Mouse (Mus musculus): ENCODE results near the gene Gm14151.
A peak's percentile ranks its signal among the peaks of the same experiment; 100 is the strongest.
"Not testable (repeated sequence)": the region's sequence is repeated elsewhere in the genome, so short reads cannot be mapped to it uniquely, and the experiment has no call there.

Gm14151 gene

DNA sequence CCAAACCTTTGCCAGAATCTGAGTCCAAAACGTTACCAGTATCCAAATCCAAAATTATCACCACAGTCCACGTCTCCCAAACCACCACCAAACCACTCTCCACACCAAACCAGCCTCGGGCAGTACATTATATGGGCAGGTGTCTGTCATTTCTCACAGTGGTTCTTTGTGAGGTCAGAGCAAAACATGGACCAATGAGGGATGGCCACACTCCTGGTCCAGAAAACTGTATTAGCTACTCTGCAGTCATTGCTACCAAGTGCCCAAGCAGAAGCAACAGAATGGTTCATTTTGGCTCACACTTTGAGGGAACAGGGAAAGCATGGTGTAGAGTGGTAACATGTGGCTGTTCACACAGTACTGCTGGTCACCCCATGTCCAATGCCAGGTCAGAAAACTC, at the start of gene Gm14151:
Gene Gm14151 (minus strand): TSS at position 101 of the 400 bp plus-strand sequence.
- DNase-seq (ENCODE audit: low spot score in 2 of 2), result not testable (repeated sequence)

DNA sequence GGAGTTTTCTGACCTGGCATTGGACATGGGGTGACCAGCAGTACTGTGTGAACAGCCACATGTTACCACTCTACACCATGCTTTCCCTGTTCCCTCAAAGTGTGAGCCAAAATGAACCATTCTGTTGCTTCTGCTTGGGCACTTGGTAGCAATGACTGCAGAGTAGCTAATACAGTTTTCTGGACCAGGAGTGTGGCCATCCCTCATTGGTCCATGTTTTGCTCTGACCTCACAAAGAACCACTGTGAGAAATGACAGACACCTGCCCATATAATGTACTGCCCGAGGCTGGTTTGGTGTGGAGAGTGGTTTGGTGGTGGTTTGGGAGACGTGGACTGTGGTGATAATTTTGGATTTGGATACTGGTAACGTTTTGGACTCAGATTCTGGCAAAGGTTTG, 5.8 kb upstream of the Gm14151 start, which contains the start of gene Gm14147:
Gene Gm14147 (plus strand): TSS at position 301 of the 400 bp plus-strand sequence.
- not testable (repeated sequence) for DNase-seq (ENCODE audit: low spot score in 2 of 2)

DNA sequence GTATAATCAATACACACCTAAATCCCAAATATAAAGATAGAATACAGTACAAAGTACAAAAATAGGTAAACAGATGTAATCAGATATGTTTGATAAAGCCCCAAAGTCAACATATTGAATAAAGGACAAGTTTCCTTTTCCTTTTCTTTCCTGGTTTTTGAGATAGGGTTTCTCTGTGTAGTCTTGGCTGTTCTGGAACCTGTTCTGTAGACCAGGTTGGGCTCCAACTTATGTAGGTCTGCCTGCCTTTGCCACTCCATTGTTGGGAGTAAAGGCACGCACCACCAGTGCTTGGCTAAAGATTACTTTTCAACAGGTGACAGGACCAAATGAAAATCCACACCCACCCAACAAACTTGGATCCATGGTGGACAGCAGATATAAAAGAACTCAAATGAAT, 35.5 kb downstream of the Gm14151 start:
- no peak for DNase-seq (ENCODE audit: low spot score in 2 of 2)

DNA sequence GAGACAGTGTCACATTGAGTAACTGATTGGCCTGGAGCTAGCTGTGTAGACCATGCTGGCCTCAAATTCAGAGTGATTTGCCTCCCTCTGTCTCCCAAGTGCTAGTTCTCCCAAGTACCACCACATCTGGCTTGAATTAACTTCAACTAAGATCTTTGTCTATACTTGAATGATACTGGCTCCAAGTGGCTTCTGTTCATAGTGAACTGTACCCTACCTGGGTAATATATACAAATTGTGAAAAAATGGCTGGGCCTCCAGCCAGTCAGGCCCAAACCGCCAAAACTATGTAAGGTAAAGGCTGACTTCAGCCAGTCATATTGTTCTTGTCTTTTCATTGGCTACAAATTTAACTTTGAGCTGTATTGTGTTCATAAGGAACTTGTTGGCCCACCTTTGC, 51.7 kb downstream of the Gm14151 start:
- no peak for DNase-seq (ENCODE audit: low spot score in 2 of 2)

DNA sequence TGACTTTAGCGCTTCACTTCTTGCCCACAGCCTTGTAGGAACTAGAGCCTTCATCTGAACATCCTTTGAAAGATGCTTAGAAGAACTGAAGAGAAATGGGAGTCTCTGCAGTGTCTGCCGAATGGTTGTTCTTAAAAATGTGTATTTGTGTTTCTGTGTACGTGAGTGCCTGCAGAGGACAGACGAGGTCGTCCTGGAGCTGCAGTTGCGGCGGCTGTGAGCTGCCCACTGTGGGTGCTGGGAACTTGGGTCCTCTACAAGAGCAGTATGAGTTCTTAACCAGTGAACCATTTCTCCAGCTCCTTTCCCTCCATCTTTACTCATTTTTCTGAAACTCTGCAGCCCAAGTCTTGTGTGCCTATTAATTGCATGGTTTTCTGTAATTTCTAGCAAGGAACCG, 52.4 kb downstream of the Gm14151 start:
- no peak for DNase-seq (ENCODE audit: low spot score in 2 of 2)

DNA sequence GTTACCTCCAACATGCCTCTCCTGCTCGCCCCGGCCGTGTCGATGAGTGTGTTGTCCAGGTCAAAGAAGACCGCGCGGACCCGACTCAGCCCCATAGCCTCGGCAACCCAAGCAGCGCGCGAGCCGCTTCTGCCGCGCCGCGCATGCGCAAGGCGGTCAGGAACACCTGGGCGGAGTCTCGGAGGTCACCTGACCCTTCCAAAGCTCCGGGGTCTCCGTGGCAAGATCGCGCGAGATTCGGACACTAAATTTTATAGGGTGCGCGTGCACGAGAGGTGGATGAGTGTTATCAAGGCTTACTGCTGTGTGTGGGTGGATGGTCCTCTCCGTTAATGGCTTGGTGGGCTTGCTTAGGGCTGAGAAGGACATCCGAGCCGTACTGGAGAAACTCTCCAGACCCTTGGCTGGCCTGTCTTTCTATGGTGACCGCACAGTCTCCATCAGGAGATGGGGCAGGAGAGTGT, 52.9 kb downstream of the Gm14151 start, which contains the start of the genes Ninl and Nanp:
Gene Ninl (minus strand): TSS at position 151 of the 464 bp plus-strand sequence.
Gene Nanp (minus strand): TSS at position 167 of the 464 bp plus-strand sequence.
- DNase-seq (ENCODE audit: low spot score in 2 of 2), result peak; percentile 92 to 97

DNA sequence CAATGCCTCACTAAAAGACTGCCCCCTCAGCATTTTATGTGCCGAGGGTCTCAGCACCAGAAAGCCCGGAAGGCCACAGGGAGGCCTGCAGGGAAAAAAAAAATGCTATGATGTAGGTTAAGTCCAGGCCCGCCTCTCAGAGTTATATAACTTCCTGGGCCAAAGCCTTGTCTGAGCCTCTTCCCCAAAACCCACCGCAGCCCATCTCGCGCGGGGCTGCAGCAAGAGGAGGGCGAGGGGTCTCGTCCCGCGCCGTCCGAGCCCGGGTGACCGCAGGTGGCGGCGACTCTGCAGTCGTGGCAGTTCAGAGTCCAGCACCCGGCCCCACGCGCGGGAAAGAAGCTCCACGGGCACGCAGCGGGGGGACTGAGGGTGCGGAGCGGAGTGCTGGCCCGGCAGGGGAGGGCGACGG, 53.3 kb downstream of the Gm14151 start:
- DNase-seq (ENCODE audit: low spot score in 2 of 2), result peak in 1 of 2 experiments; percentile 62

DNA sequence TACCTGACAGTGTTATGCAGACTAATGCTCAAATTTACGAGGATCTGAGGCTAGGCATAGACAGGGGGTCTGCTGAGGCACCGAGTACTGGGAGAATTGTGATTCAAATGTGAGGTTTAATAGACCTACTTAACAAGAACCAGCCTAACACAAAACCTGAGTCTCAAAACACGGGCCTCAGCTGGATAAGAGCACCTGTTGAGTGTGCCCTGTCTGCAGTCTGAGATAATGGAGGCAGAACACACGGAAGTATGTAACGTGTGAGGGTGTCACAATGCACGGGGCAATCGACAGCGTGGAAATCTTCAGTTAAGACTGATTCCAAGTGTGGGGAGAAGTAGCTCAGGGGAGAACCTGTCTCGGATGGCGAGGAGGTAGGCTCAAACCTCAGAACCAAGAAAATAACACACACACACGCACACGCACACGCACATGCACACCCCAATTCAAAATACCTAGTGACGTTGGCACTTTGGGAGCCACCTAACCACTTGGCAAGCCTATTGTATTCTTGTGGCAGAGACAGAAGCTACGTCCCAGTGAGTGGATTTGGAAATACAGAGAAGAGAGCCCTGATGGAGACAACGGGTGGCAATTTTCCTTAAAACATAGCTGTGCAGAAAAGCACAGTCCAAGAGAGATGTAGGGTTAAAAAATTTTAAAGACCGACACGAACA, 54.1 kb downstream of the Gm14151 start:
- no peak for DNase-seq (ENCODE audit: low spot score in 2 of 2)

DNA sequence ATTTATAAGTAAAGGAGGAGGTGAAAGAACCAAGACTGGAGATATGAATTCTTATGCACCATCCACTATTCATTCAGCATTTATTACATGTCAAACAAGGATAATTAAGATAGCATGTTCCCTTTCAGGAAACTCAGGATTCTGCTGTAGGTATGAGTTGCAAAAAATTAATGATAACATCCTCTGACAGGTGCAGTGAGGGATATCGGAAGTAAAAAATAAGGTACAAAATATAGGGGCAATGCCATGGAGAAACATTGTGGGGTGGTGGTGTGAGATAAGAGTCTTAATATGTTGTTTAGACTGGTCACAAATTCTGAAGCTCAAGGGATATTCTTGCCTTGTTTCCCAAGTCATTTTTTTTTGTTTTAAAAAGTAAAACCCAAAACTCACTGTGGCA, 54.9 kb downstream of the Gm14151 start:
- no peak for DNase-seq (ENCODE audit: low spot score in 2 of 2)
